Mouse (Mus musculus): ENCODE results near the gene Tmem11.

Gene Tmem11

GRCm38 (mm10) chr11:60827241-60827945 lies 51.7 kb downstream of the Tmem11 start:
- DNase-seq (ENCODE audit: low spot score), result no peak

- DNase-seq (ENCODE audit: low spot score), result no peak
These were observed 52.4 kb downstream of the Tmem11 start for GRCm38 (mm10) chr11:60826700-60827099.

- DNase-seq (ENCODE audit: low spot score), result no peak
These were observed 53.9 kb downstream of the Tmem11 start for GRCm38 (mm10) chr11:60825191-60825590.

- DNase-seq (ENCODE audit: low spot score), result no peak
These were observed 55.3 kb downstream of the Tmem11 start for GRCm38 (mm10) chr11:60823771-60824170.

- DNase-seq (ENCODE audit: low spot score), result no peak
These were observed 62.7 kb downstream of the Tmem11 start for GRCm38 (mm10) chr11:60816398-60816797.
